Mouse (Mus musculus): Measurements from ENCODE around the gene Ell. TPM values are rescaled to one million over a fixed set of nuclear protein-coding genes. Genes with fewer than 3 reads are reported as not detected.
"Not testable (repeated sequence)": the region's sequence is repeated elsewhere in the genome, so short reads cannot be mapped to it uniquely, and the experiment has no call there.

The Ell gene
- total RNA-seq, 1 experiment from 2014 or later: 22.4 TPM

- no peak for DNase-seq
These were observed 24.6 kb downstream of the Ell start for GRCm38 (mm10) chr8:70563763-70564387.

DNA sequence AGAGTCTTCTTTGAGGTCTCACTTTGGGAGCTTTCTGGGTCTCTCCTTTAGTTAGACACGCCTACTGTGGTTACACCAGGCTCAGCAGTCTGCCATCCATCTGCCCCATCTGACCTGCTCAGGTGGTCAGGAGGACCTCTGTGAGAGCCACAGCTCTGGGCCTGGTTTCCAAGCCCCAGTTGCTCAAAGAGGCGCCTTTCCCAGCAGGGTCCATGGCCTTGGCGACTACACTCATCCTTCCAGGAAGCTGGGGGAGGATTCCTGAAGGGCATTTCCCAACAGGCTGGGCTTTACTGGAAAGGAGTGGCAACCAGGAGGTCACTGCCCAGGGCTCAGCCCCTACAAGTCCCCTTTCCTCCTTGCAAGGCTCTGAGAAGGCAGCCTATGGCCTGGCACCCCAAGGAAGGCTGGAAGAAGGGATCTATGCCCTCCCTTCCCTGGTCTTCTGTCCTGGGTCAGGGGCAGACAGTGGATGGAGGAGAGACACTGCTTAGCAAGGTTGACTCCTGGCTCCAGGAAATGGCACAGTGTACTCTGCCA is 25.5 kb downstream of the Ell start:
- DNase-seq: peak; percentile 70

DNA sequence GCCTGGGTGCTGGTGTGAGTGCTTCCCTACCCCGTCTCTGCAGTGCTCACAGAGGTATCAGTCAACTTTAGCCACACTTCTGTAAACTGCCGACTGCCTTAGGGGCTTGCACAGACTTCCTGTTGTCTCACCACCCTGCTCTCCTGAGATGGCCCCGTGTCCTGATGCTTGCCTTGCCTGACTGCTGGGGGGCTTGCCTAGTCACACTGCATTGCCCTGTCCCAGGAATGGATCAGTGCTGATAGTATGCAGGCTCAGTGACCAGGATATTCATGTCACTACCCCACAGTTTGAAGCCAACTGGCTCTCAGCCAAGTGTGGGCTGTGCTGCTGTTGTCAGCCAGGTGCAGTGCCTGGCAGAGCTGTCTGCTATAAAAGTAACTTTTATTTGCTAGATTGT is 26.3 kb downstream of the Ell start:
- peak; percentile 55 for DNase-seq

DNA sequence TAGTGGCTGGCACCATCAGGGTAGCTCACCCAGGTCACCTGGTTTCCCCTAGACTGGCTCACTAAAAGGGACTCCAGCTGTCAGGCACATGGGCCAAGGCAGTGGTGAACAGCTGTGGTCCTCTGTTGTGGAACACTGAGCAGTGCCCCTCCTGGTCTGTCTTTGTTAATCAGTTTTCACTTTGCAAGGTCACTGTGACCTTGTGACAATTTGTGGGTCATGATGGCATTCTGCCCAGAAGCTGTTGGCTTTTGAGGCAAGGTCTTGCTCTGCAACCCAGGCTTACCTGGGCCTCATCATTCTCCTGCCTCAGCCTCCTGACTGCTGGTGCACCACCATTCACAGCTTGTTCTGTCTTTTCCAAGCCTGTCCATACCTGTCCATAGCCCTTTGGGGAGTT is 31.1 kb downstream of the Ell start:
- peak; percentile 51 for DNase-seq

- DNase-seq: no peak
These were observed 31.7 kb downstream of the Ell start for GRCm38 (mm10) chr8:70570990-70571389.

GRCm38 (mm10) chr8:70574302-70574701 is 35.0 kb downstream of the Ell start:
- DNase-seq: no peak

DNA sequence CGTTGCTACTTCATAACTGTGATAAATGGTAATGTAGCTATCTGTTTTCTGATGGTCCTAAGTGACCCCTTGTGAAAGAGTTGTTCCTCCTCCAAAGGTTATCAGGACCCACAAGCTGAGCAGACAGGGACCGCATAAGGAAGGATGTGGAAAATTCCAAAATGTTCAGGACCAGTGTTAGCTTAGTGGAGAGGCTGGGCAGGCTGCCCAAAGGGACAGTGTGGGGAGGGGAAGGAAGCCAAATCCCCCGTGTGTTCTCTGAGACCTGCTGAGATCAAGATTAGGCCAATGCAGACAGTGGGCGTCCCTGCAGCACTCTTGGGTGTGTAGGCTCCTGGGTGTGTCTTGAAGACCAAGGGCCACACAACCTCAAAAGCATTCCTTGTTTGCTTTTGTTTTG is 35.7 kb downstream of the Ell start:
- peak; percentile 67 for DNase-seq

- no peak for DNase-seq
These were observed 38.0 kb downstream of the Ell start for GRCm38 (mm10) chr8:70577207-70577606.

GRCm38 (mm10) chr8:70583476-70584387 is 44.5 kb downstream of the Ell start:
- peak; percentile 82 for DNase-seq

GRCm38 (mm10) chr8:70584606-70585257 is 45.5 kb downstream of the Ell start:
- peak; percentile 70 for DNase-seq

DNA sequence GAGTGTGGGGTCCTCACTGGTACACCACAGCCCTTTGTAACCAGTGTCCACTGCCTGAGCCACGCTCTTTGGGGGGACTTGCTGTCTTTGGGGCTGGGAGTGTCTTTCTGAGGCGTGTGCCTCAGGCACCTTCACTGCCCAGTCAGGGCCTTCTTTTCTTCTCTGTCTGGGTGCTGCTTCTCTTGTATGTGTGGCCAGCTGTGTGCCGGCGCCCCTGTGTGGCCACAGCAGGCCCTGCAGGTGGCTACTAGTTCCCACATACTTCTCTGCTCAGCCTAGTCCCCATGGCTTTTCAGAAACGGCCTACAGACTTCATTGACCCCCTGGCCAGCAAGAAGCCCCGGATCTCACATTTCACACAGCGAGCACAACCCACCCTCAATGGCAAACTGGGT is 46.0 kb downstream of the Ell start:
- DNase-seq: peak; percentile 81

- not testable (repeated sequence) for DNase-seq
These were observed 48.7 kb downstream of the Ell start for GRCm38 (mm10) chr8:70587955-70588354.

- peak; percentile 65 for DNase-seq
These were observed 52.3 kb downstream of the Ell start for GRCm38 (mm10) chr8:70591569-70591968.

DNA sequence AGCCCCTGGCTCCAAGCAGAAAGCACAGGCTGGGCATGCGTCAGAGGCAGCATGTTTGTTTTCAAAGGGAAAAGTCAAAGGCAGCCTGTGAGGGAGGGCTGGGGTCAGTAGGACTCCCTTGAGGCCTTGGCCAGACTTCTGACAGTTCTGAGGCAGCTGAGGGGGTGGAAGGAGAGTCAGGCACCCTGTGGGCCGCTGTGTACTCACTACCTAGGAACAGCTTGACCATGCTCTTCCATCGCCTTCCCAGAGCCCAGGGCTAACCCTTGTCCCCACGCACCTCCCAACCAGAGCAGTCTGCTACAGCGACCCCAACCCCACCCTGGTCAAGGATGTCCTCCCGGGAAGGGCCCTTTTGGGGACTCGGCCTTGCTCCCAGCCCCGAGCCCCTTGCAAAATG is 53.9 kb downstream of the Ell start:
- peak; percentile 76 for DNase-seq

- peak; percentile 94 for DNase-seq
These were observed 54.8 kb downstream of the Ell start, which contains the start of gene Isyna1 for GRCm38 (mm10) chr8:70593961-70594609. TSS of gene Isyna1 (plus strand) at chr8:70594373.

DNA sequence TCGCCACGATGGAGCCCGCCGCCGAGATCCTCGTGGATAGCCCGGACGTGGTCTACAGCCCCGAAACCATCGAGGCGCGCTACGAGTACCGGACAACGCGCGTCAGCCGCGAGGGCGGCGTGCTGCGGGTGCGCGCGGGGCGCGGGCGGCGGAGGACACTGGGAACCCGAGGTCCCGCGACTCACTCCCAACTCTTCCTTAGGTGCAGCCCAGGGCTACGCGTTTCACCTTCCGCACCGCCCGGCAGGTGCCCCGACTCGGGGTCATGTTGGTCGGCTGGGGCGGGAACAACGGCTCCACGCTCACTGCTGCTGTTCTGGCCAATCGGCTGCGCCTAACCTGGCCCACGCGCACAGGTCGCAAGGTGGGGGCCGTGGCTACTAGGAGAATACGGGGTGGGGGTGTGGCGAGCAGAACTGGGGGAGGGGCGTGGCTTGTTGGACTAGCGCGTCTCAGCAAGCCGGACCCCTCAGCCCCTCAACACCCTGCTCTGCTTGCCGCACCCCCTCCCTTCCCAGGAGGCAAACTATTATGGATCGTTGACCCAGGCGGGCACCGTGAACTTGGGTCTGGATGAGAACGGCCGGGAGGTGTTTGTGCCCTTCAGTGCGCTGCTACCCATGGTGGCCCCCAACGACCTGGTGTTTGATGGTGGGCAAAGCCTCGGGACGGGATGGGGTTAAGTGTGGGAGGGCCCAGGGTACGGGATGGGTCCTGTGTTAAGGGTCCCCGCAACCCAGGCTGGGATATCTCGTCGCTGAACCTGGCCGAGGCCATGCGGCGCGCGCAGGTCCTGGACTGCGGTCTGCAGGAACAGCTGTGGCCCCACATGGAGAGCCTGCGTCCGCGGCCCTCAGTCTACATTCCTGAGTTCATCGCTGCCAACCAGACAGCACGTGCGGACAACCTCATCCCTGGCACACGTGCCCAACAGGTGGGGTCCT is 55.6 kb downstream of the Ell start:
- DNase-seq: peak; percentile 60

DNA sequence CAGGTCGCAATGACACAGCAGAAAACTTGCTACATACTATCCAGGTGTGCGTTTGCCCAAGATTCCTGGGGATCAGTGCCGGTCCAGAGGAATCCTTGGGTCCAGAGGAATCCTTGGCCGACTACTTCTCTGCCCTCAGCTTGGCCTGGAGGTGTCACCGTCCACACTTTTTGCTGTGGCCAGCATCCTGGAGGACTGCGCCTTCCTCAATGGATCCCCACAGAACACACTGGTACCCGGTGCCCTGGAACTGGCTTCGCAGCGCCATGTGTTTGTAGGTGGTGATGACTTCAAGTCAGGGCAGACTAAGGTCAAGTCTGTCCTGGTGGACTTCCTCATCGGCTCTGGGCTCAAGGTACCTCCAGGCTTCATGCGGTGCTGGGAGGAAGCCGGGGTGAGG is 56.6 kb downstream of the Ell start:
- DNase-seq: no peak

DNA sequence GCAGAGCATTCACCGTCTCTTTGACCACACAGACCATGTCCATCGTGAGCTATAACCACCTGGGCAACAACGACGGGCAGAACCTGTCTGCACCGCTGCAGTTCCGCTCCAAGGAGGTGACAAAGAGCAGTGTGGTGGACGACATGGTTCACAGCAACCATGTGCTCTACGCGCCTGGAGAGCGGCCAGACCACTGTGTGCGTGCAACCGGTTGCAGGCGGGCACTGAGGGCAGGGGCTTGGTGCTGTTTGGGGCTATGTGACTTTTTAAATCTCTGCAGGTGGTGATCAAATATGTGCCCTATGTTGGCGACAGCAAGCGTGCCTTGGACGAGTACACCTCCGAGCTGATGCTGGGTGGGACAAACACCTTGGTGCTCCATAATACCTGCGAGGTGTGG is 57.0 kb downstream of the Ell start:
- DNase-seq: no peak

- no peak for DNase-seq
These were observed 57.6 kb downstream of the Ell start for GRCm38 (mm10) chr8:70596775-70597416.
